Mouse (Mus musculus) Patski (cell line): ENCODE results near the gene Bok. TPM values are rescaled to one million over a fixed set of nuclear protein-coding genes. Genes with fewer than 3 reads are reported as not detected.

ENCODE experiments used
- ATAC-seq: fragments of 100-300 bp; one replicate; pipeline ENCODE4 v1.8.0; 2021
- CTCF ChIA-PET: fragments of 350-600 bp; sonication (Branson Sonifier 250); formaldehyde crosslinking; loops from one replicate; lab custom pipeline; 2022; ENCODE audit warnings: inconsistent platforms; lab: Charles Lee
- POLR2A ChIA-PET: fragments of 350-600 bp; sonication (Branson Sonifier 250); formaldehyde crosslinking; loops from one replicate; lab custom pipeline; 2022; ENCODE audit warnings: antibody characterized with exemption, inconsistent platforms; lab: Charles Lee
- DNase-seq: peaks from one replicate; pipeline ENCODE4 v3.0.0-alpha.2; 2011; ENCODE audit warnings: low read depth, low spot score
- H3K27me3 ChIP-seq: fragments of 371-371 bp; one replicate; pipeline ENCODE4 v1.5.1; 2021
- CTCF ChIP-seq: fragments of 100-300 bp; IDR thresholded peaks from one replicate; pipeline ENCODE4 v1.5.1; 2021
- in situ Hi-C: fragments of 300-500 bp; cut with MboI; formaldehyde crosslinking; loops from 3 replicates; pipeline ENCODE4 v1.11.1; 2018; ENCODE audit warnings: low pct_unique_long_range_greater_than_20kb, mixed read lengths
- polyA plus RNA-seq: library from polyadenylated mRNA; unstranded; gene quantifications from one replicate; pipeline ENCODE4 v1.2.3, GENCODE M21; 2021

The Bok gene
- polyA plus RNA-seq, 1 experiment from 2014 or later = 14.8 TPM

GRCm38 (mm10) chr1:93737711-93738110 is 52.3 kb downstream of the Bok start:
- ATAC-seq = no peak
- ChIA-PET CTCF (no interaction called here), POLR2A (interaction anchor here (0.6 kb wide), 1 partner anchor 51 kb away, joined by 3 read pairs; no protein-coding TSS in a partner anchor)
- no peak for DNase-seq
- in situ Hi-C loops = loop anchor here (10.0 kb wide), 1 partner anchor 223 kb away; the partner anchor contains the start of gene Farp2
- TF ChIP-seq CTCF = no peak
- no peaks in the 10 kb centered on the region for H3K27me3 ChIP-seq

- DNase-seq (no peak), ATAC-seq (no peak)
- no peaks in the 10 kb centered on the region for H3K27me3 ChIP-seq
- no peak for TF ChIP-seq CTCF
- ChIA-PET CTCF (interaction anchor here (1.1 kb wide), 1 partner anchor 12 kb away, joined by 3 read pairs; no protein-coding TSS in a partner anchor), POLR2A (interaction anchor here (0.6 kb wide), 1 partner anchor 12 kb away, joined by 3 read pairs; no protein-coding TSS in a partner anchor)
- in situ Hi-C loops = no loop called here
Observed at GRCm38 (mm10) chr1:93740671-93741070, 55.2 kb downstream of the Bok start.

- DNase-seq (no peak), ATAC-seq (no peak)
- TF ChIP-seq CTCF = no peak
- ChIA-PET POLR2A (no interaction called here), CTCF (no interaction called here)
- in situ Hi-C loops = no loop called here
- no peaks in the 10 kb centered on the region for H3K27me3 ChIP-seq
Observed at GRCm38 (mm10) chr1:93741987-93742386, 56.5 kb downstream of the Bok start.

- POLR2A ChIA-PET = no interaction called here
- CTCF ChIA-PET = no interaction called here
- DNase-seq (no peak), ATAC-seq (no peak)
- in situ Hi-C loops = no loop called here
- TF ChIP-seq CTCF = no peak
- no peaks in the 10 kb centered on the region for H3K27me3 ChIP-seq
Observed at GRCm38 (mm10) chr1:93742910-93743309, 57.5 kb downstream of the Bok start.

Other genes starting within 250 kb of the Bok start
- gene Hdlbp, start 206.8 kb upstream of the Bok start, polyA plus RNA-seq = 263 TPM
- 10.1 TPM for gene Farp2, start 173.6 kb upstream of the Bok start, polyA plus RNA-seq
- gene Stk25, start 27.0 kb upstream of the Bok start, polyA plus RNA-seq = 201 TPM
- gene Atg4b, start 65.8 kb downstream of the Bok start, polyA plus RNA-seq = 74.5 TPM
- 86.0 TPM for gene Thap4, start 69.2 kb downstream of the Bok start, polyA plus RNA-seq
- 86.4 TPM for gene Dtymk, start 116.3 kb downstream of the Bok start, polyA plus RNA-seq
- gene Ing5, start 118.3 kb downstream of the Bok start, polyA plus RNA-seq = 10.4 TPM
- 34.9 TPM for gene D2hgdh, start 139.2 kb downstream of the Bok start, polyA plus RNA-seq
- not detected for gene Gal3st2, start 175.6 kb downstream of the Bok start, polyA plus RNA-seq
- 0.28 TPM for gene Gal3st2b, start 232.7 kb downstream of the Bok start, polyA plus RNA-seq